Mouse (Mus musculus): Measurements from ENCODE around the gene Armc3.

Gene Armc3

GRCm38 (mm10) chr2:19350167-19350566 is 151.1 kb downstream of the Armc3 start:
- DNase-seq (ENCODE audit: low spot score in 2 of 2): no peak

GRCm38 (mm10) chr2:19351615-19352253 is 152.6 kb downstream of the Armc3 start:
- DNase-seq (ENCODE audit: low spot score in 2 of 2): no peak

- no peak for DNase-seq (ENCODE audit: low spot score in 2 of 2)
These were observed 154.1 kb downstream of the Armc3 start for GRCm38 (mm10) chr2:19353158-19353557.

Measured in thymus, postnatal 10 days (tissue).